Mouse (Mus musculus) right cerebral cortex, postnatal 10 days (tissue): Measurements from ENCODE around the gene Arl15.

ENCODE experiments used
- DNase-seq, 2 experiments: peaks; one replicate each; pipeline ENCODE4 v3.0.0; 2021; ENCODE audit warnings: low spot score in 2 of 2

Gene Arl15

GRCm38 (mm10) chr13:114094151-114094875, 300.0 kb downstream of the Arl15 start:
- no peak for DNase-seq

- no peak for DNase-seq
These were observed 301.1 kb downstream of the Arl15 start for GRCm38 (mm10) chr13:114095440-114095839.

DNA sequence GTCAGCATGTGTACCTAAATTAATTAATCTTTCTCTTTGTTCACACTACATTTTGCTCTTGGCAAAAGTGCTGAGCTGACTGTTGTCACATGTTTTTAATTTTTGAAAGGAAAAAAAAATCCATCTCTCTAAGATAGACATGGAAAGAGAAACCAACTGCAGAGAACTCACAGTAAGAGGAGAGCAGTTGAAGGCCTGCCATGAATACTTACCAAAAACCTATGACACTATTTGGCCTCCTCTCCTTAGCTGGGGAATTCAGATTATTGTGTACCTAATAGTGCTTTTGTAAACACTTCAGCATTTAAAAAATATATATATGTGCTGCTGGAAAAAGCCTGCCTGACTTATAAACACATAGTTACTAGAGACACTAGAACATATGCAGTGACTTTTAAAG, 302.1 kb downstream of the Arl15 start:
- no peak for DNase-seq

GRCm38 (mm10) chr13:114101155-114101554, 306.9 kb downstream of the Arl15 start:
- DNase-seq = no peak

- no peak for DNase-seq
These were observed 311.8 kb downstream of the Arl15 start for GRCm38 (mm10) chr13:114106083-114106482.

GRCm38 (mm10) chr13:114107499-114107898, 313.2 kb downstream of the Arl15 start:
- DNase-seq = no peak

GRCm38 (mm10) chr13:114109441-114109840, 315.1 kb downstream of the Arl15 start:
- no peak for DNase-seq

DNA sequence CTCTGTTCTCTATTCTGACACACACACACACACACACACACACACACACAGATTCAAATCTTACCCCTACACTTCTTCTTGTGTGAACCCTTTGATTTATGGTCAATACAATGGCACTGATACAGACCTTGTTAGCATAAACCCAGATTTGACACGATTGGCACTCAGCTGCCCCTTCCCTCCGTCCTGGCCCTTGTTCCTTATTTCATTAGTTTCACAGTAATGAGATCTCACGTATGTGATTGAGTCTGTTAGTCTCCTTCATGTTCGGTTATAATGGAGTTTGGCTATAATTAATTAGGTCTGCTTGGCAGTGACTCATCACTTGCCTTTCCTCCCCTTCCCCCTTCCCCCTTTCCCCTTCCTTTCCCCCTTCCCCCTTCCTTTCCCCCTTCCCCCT, 315.5 kb downstream of the Arl15 start:
- no peak for DNase-seq

DNA sequence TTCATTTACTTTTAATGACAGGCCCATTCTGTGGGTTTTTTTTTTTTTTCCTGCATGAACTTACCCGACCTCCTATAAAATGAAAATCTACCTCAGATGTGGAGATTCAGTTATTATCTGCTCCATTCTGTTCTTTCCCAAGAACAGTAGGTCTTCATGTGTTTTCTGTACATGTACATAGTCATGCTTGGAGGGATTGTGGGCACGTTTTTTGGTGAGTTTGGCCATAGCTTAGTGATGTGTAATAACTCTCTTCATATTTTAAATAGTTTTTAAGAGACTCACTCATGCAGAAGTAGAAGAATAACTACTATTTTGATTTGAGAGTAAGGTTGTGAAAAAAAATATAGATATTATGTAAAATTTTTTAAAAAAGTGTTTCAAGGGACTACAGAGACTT, 319.2 kb downstream of the Arl15 start:
- DNase-seq = no peak

- no peak for DNase-seq
These were observed 320.3 kb downstream of the Arl15 start for GRCm38 (mm10) chr13:114114586-114114985.

DNA sequence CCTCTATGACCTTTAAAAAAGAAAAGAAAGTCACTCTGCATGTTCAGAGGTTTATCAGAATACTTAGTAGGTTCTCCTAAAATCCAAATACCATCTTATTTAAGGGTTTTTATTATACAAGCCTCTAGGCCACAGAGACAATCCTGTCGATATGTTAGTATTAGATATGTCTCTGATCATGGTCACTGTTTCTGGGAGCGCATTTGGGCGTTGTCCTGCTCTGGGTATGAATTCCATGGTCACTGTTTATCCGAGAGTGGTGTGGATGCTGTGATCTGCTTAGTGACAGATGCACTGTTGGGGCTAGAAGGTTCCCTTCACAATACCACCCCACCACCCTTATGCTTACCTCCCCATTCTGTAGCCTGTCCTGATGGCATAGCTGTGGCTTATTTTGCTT, 320.8 kb downstream of the Arl15 start:
- no peak for DNase-seq

GRCm38 (mm10) chr13:114118104-114118830, 324.0 kb downstream of the Arl15 start:
- DNase-seq = no peak

DNA sequence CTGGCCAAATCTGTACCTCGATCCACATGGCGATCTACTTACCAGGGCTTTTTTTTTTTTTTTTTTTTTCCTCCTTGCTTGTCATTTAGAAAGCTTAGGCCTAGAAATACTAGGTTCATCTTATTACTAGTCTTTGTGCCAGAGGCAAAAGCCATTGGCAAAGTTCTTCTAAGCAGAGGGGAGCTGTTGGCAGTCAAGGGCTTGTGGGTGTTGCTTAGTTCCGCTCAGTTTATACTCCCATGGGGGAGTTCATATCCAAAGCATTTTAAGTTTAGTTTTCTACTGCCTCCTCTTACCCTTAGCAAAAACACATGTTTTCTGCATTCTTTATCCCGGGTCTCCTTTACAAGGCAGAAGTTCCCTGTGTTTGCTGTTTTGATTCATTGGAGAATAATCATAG, 325.5 kb downstream of the Arl15 start:
- no peak for DNase-seq

DNA sequence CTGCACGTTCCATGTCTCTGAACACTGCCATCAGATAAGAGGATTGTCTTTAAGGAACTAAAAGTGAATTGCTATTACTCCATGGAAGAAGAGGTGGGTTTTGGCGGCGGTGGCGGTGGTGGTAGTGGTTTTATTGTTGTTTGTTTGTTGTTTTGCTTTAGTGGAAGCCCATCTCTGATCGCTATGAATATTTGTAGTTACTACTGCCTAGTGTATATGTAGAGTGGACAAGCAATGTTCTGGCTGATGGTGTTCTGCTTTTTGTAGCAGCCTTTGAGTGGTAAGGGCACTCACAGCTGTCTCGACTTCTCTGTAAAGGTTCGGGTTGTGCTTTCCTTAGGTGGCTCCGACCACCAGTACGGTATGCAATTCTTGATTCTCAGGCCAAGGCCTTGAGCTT, 327.3 kb downstream of the Arl15 start:
- DNase-seq = no peak

DNA sequence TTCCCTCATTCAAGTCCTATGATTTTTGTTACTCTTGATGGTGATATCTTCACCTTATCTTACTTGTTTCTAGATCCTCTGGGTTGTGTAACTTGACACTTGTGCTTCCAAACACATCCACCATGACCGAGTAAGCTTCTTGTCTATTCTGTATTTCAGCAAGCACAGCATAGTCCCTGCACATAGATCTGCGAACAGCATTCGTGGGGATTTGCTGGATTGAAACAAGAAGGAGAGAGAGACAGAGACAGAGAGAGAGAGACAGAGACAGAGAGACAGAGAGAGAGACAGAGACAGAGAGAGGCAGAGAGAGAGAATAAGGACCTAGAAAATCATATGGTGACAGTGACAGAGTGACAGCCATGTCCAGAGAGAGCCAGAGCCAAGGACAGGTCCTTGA, 329.1 kb downstream of the Arl15 start:
- DNase-seq = no peak

DNA sequence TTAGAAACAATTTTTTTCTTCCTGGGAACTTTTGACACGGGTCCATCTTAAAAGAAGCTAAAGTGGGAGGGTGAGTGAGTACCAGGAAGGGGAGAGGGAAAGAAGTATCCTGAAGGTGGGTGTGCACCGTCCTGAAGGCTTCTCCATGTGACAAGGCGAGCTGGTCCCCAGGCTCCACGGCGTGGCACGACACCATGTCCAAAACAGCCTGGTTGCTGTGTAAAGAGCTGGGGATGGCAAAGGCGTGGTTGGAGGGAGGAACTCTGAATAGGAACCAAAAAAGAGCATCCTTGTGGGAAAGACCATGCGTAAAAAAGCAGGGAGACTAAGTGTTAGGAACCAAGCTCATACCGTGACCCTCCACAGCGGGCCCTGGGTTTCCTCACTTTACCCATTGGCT, 330.1 kb downstream of the Arl15 start:
- DNase-seq = no peak

DNA sequence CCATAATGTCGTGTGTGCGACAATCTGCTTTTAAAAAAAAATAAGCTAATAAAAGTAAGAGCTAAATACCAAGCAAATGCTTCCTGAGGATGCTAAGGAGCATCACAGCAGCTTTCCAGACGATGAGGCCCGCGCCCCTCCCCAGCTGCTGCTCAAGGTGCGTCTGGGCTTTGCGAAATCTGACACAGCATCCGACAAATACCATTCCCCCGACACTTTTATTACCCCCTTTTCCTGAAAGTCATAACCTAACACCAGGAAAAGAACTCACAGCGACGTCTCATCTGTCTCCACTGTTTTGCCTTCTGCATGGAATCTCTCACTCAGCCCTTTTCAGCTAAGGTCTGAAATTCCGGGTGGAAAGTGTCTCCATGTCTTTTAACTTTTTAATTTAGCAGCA, 330.7 kb downstream of the Arl15 start:
- no peak for DNase-seq

GRCm38 (mm10) chr13:114128366-114128765, 334.1 kb downstream of the Arl15 start:
- DNase-seq = no peak

GRCm38 (mm10) chr13:114129986-114130385, 335.7 kb downstream of the Arl15 start:
- DNase-seq = no peak

DNA sequence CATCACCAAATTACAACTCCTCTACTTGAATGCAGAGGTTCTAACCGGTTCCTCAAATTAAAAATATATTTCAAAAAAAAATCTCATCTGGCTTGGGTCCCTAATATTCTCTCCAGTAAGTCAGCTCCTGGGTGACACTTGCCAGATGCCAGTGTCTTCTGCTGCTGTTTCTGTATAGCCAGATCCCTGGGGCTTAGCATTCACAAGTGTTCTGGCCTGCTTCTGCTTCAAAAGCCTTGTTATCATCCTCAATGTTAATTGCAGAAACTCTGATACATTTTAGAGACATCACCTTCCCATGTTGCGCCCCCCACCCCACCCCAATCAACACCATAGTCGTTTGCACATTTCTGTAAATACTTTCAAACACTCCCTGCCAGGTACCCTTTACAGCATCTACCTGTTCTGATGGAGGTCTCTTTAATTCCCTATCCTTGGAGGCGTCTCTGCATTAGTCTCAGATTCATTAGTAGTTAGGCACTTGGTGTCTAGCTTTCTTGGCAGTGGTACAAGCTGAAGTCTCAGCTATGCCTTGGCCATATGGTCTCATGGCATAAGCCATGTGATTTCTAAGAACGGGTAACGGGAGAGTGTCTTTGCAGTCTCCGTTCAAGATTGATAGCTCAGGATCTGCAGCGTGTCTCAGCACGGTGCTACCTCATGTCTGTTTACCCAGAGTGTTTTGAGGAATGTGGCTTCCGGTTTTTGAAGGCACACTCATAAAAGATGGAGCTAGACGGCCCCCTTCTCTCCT, 336.4 kb downstream of the Arl15 start:
- DNase-seq = peak in 1 of 2 experiments; percentile 44

- DNase-seq = peak in 1 of 2 experiments; percentile 49
These were observed 344.6 kb downstream of the Arl15 start for GRCm38 (mm10) chr13:114138921-114139320.

- DNase-seq = peak in 1 of 2 experiments; percentile 37
These were observed 345.3 kb downstream of the Arl15 start for GRCm38 (mm10) chr13:114139570-114139969.

- no peak for DNase-seq
These were observed 348.5 kb downstream of the Arl15 start for GRCm38 (mm10) chr13:114142826-114143225.
